Mouse (Mus musculus): ENCODE data around the gene Arhgap8.
"Not testable (repeated sequence)": the region's sequence is repeated elsewhere in the genome, so short reads cannot be mapped to it uniquely, and the experiment has no call there.

Gene Arhgap8

GRCm38 (mm10) chr15:84696021-84696420 lies 23.8 kb upstream of the Arhgap8 start:
- in situ Hi-C loops (cut with MboI, MseI): no loop called here

GRCm38 (mm10) chr15:84697611-84698011 lies 22.2 kb upstream of the Arhgap8 start:
- in situ Hi-C loops (cut with MboI, MseI): no loop called here

- in situ Hi-C loops (cut with MboI, MseI): no loop called here
Observed at GRCm38 (mm10) chr15:84698189-84698588, 21.7 kb upstream of the Arhgap8 start.

GRCm38 (mm10) chr15:84700147-84700794 lies 19.6 kb upstream of the Arhgap8 start:
- in situ Hi-C loops (cut with MboI, MseI): no loop called here

- in situ Hi-C loops (cut with MboI, MseI): no loop called here
Observed at GRCm38 (mm10) chr15:84701947-84702346, 17.9 kb upstream of the Arhgap8 start.

- in situ Hi-C loops (cut with MboI, MseI): no loop called here
Observed at GRCm38 (mm10) chr15:84702391-84703345, 17.2 kb upstream of the Arhgap8 start.

GRCm38 (mm10) chr15:84703992-84704391 lies 15.9 kb upstream of the Arhgap8 start:
- in situ Hi-C loops (cut with MboI, MseI): no loop called here

- in situ Hi-C loops (cut with MboI, MseI): no loop called here
Observed at GRCm38 (mm10) chr15:84705351-84705901, 14.4 kb upstream of the Arhgap8 start.

- in situ Hi-C loops (cut with MboI, MseI): no loop called here
Observed at GRCm38 (mm10) chr15:84706983-84707619, 12.8 kb upstream of the Arhgap8 start.

GRCm38 (mm10) chr15:84712566-84713405 lies 7.1 kb upstream of the Arhgap8 start:
- in situ Hi-C loops (cut with MboI, MseI): no loop called here

- in situ Hi-C loops (cut with MboI, MseI): no loop called here
Observed at GRCm38 (mm10) chr15:84714730-84715129, 5.1 kb upstream of the Arhgap8 start.

- in situ Hi-C loops (cut with MboI, MseI): no loop called here
Observed at GRCm38 (mm10) chr15:84715132-84715531, 4.7 kb upstream of the Arhgap8 start.

- in situ Hi-C loops (cut with MboI, MseI): not testable (repeated sequence)
Observed at GRCm38 (mm10) chr15:84717570-84718270, 2.1 kb upstream of the Arhgap8 start.

GRCm38 (mm10) chr15:84718785-84719184 lies 1.1 kb upstream of the Arhgap8 start:
- in situ Hi-C loops (cut with MboI, MseI): no loop called here

GRCm38 (mm10) chr15:84720291-84721204 lies 696 bp downstream of the Arhgap8 start:
- in situ Hi-C loops (cut with MboI, MseI): no loop called here

- in situ Hi-C loops (cut with MboI, MseI): not testable (repeated sequence)
Observed at GRCm38 (mm10) chr15:84723656-84724055, 3.8 kb downstream of the Arhgap8 start.

GRCm38 (mm10) chr15:84724199-84724598 lies 4.3 kb downstream of the Arhgap8 start:
- in situ Hi-C loops (cut with MboI, MseI): no loop called here

- in situ Hi-C loops (cut with MboI, MseI): no loop called here
Observed at GRCm38 (mm10) chr15:84729685-84730084, 9.8 kb downstream of the Arhgap8 start.

GRCm38 (mm10) chr15:84730893-84731292 lies 11.0 kb downstream of the Arhgap8 start:
- in situ Hi-C loops (cut with MboI, MseI): no loop called here
